Mouse (Mus musculus) megakaryocyte, embryonic 14.5 days (primary cell): ENCODE results near the gene Ptprh.

Experiments used
- FLI1 ChIP-seq: IDR thresholded peaks from 2 replicates; pipeline ENCODE4 v1.6.1; 2012; ENCODE audit warnings: low read length, inconsistent platforms, mixed read lengths
- GATA1 ChIP-seq: IDR thresholded peaks from 3 replicates; pipeline ENCODE4 v1.6.1; 2012; ENCODE audit warnings: mixed read lengths, low read length, inconsistent platforms, borderline replicate concordance

GRCm38 (mm10) chr7:4646806-4647205, 43.0 kb upstream of the Ptprh start:
- TF ChIP-seq GATA1: no peak
- TF ChIP-seq FLI1: no peak
